Mouse (Mus musculus) G1E (cell line): ENCODE results near the gene Ccdc73. TPM values are rescaled to one million over a fixed set of nuclear protein-coding genes. Genes with fewer than 3 reads are reported as not detected.

ENCODE experiments used
- ATAC-seq: 2 replicates; pipeline ENCODE4 v1.8.0; 2016; ENCODE audit warnings: mild to moderate bottlenecking; ENCODE audit not compliant: insufficient number of reproducible peaks, poor library complexity, low FRiP score, severe bottlenecking; ENCODE audit errors: extremely low read depth
- DNase-seq: peaks from one replicate; pipeline ENCODE4 v3.0.0; 2012; ENCODE audit warnings: low spot score
- H3K27me3 ChIP-seq: 2 replicates; pipeline ENCODE4 v1.6.1; 2012; ENCODE audit warnings: mild to moderate bottlenecking, low read length, inconsistent platforms; ENCODE audit not compliant: insufficient read depth
- H3K36me3 ChIP-seq: replicated peaks from 2 replicates; pipeline ENCODE3; 2012; ENCODE audit warnings: mild to moderate bottlenecking, inconsistent platforms
- H3K4me1 ChIP-seq: 2 replicates; pipeline ENCODE4 v1.6.1; 2012; ENCODE audit warnings: low read depth, low read length, inconsistent platforms, mixed read lengths; ENCODE audit not compliant: insufficient read depth
- H3K4me3 ChIP-seq: 2 replicates; pipeline ENCODE4 v1.5.1; 2012; ENCODE audit warnings: low read depth, mild to moderate bottlenecking, inconsistent platforms, low read length, moderate library complexity, mixed read lengths
- H3K9me3 ChIP-seq: replicated peaks from 2 replicates; pipeline ENCODE4 v1.6.1; 2012; ENCODE audit warnings: inconsistent platforms
- CTCF ChIP-seq: IDR thresholded peaks from 2 replicates; pipeline ENCODE4 v1.5.1; 2012; ENCODE audit warnings: low read depth, low read length, inconsistent platforms, mixed read lengths
- GATA1 ChIP-seq: IDR thresholded peaks from 2 replicates; pipeline ENCODE4 v1.6.1; 2012; ENCODE audit warnings: borderline replicate concordance, low read length, inconsistent platforms, mixed read lengths
- GATA2 ChIP-seq: IDR thresholded peaks from 2 replicates; pipeline ENCODE4 v1.6.1; 2012; ENCODE audit warnings: low read depth, low read length, inconsistent platforms, borderline replicate concordance
- POLR2AphosphoS5 ChIP-seq: IDR thresholded peaks from 2 replicates; pipeline ENCODE4 v1.6.1; 2012; ENCODE audit warnings: low read depth, low read length, inconsistent platforms; ENCODE audit not compliant: insufficient replicate concordance
- TAL1 ChIP-seq: conservative IDR thresholded peaks from 2 replicates; pipeline ENCODE4 v1.6.1; 2012; ENCODE audit warnings: low read depth, low read length, inconsistent platforms, mixed read lengths
- polyA plus RNA-seq: library from polyadenylated mRNA; stranded (reverse); fragments of >175 nt; gene quantifications from 2 replicates; pipeline ENCODE4 v1.2.3, GENCODE M21; 2012
- total RNA-seq, 2 experiments: library from RNA; stranded (forward) in 1 of 2; stranded (reverse) in 1 of 2; fragments of 200-1000 nt in 1 of 2; fragments of >200 nt in 1 of 2; fragmentation: Nextera tagmentation in 1 of 2; gene quantifications; 2 replicates each; pipeline ENCODE4 v1.2.3; 2014 to 2017

Gene Ccdc73
- total and polyA plus RNA-seq, 3 experiments, result 0.66 to 34.6 TPM; not detected in 1

GRCm38 (mm10) chr2:104899975-104900374 lies 32.4 kb downstream of the Ccdc73 start:
- no peak for DNase-seq
- Histone ChIP-seq H3K27me3 (peaks cover 3% of the 10 kb centered on the region; the same call in 1 of the 2 replicates), H3K9me3 (no peaks in the 10 kb centered on the region), H3K36me3 (no peaks in the 10 kb centered on the region), H3K4me1 (no peaks in the 10 kb centered on the region), H3K4me3 (no peak overlapping the region)
- TF ChIP-seq POLR2AphosphoS5, result no peak
- no peak for TF ChIP-seq GATA1
- no peak for TF ChIP-seq TAL1
- no peak for TF ChIP-seq CTCF
- no peak for TF ChIP-seq GATA2
- ATAC-seq, result no peak

- Histone ChIP-seq H3K9me3 (no peaks in the 10 kb centered on the region), H3K36me3 (no peaks in the 10 kb centered on the region), H3K27me3 (peaks cover 5% of the 10 kb centered on the region; the same call in 1 of the 2 replicates), H3K4me3 (no peak overlapping the region), H3K4me1 (no peaks in the 10 kb centered on the region)
- TF ChIP-seq TAL1, result no peak
- no peak for TF ChIP-seq CTCF
- no peak for TF ChIP-seq GATA2
- TF ChIP-seq POLR2AphosphoS5, result no peak
- TF ChIP-seq GATA1, result no peak
- no peak for ATAC-seq
- no peak for DNase-seq
These were observed 48.1 kb downstream of the Ccdc73 start for GRCm38 (mm10) chr2:104915709-104916108.

GRCm38 (mm10) chr2:104964492-104964891 lies 96.9 kb downstream of the Ccdc73 start:
- no peak for TF ChIP-seq POLR2AphosphoS5
- no peak for TF ChIP-seq GATA2
- no peak for TF ChIP-seq TAL1
- TF ChIP-seq GATA1, result no peak
- no peak for TF ChIP-seq CTCF
- H3K4me1 ChIP-seq, result no peaks in the 10 kb centered on the region
- no peaks in the 10 kb centered on the region for H3K36me3 ChIP-seq
- no peak overlapping the region for H3K4me3 ChIP-seq
- DNase-seq (no peak), ATAC-seq (no peak)
- H3K9me3 ChIP-seq, result no peaks in the 10 kb centered on the region
- H3K27me3 ChIP-seq, result peaks cover 3% of the 10 kb centered on the region; the same call in 1 of the 2 replicates

GRCm38 (mm10) chr2:104981712-104982111 lies 114.1 kb downstream of the Ccdc73 start:
- H3K4me3 ChIP-seq, result no peak overlapping the region
- no peaks in the 10 kb centered on the region for H3K4me1 ChIP-seq
- H3K9me3 ChIP-seq, result no peaks in the 10 kb centered on the region
- peaks cover 8% of the 10 kb centered on the region for H3K27me3 ChIP-seq
- ATAC-seq (no peak), DNase-seq (no peak)
- TF ChIP-seq POLR2AphosphoS5, result no peak
- no peak for TF ChIP-seq GATA2
- no peak for TF ChIP-seq GATA1
- no peak for TF ChIP-seq CTCF
- TF ChIP-seq TAL1, result no peak
- H3K36me3 ChIP-seq, result no peaks in the 10 kb centered on the region

GRCm38 (mm10) chr2:104985796-104986195 lies 118.2 kb downstream of the Ccdc73 start:
- Histone ChIP-seq H3K4me1 (no peaks in the 10 kb centered on the region), H3K36me3 (no peaks in the 10 kb centered on the region), H3K27me3 (peaks cover 3% of the 10 kb centered on the region; the same call in 1 of the 2 replicates), H3K9me3 (no peaks in the 10 kb centered on the region), H3K4me3 (no peak overlapping the region)
- ATAC-seq (no peak), DNase-seq (no peak)
- no peak for TF ChIP-seq GATA2
- no peak for TF ChIP-seq TAL1
- TF ChIP-seq CTCF, result no peak
- no peak for TF ChIP-seq GATA1
- TF ChIP-seq POLR2AphosphoS5, result no peak

GRCm38 (mm10) chr2:104988974-104989373 lies 121.4 kb downstream of the Ccdc73 start:
- Histone ChIP-seq H3K4me3 (no peak overlapping the region), H3K27me3 (peaks cover 3% of the 10 kb centered on the region; the same call in 1 of the 2 replicates), H3K9me3 (no peaks in the 10 kb centered on the region), H3K4me1 (no peaks in the 10 kb centered on the region), H3K36me3 (peaks cover 13% of the 10 kb centered on the region)
- no peak for ATAC-seq
- TF ChIP-seq POLR2AphosphoS5, result no peak
- TF ChIP-seq GATA2, result no peak
- no peak for TF ChIP-seq GATA1
- no peak for TF ChIP-seq TAL1
- no peak for DNase-seq

GRCm38 (mm10) chr2:104994436-104994835 lies 126.8 kb downstream of the Ccdc73 start:
- Histone ChIP-seq H3K27me3 (no peaks in the 10 kb centered on the region), H3K36me3 (peaks cover 53% of the 10 kb centered on the region), H3K4me3 (no peak overlapping the region), H3K9me3 (no peaks in the 10 kb centered on the region), H3K4me1 (no peaks in the 10 kb centered on the region)
- DNase-seq, result no peak
- no peak for TF ChIP-seq CTCF
- no peak for TF ChIP-seq GATA1
- no peak for TF ChIP-seq TAL1
- TF ChIP-seq GATA2, result no peak
- no peak for ATAC-seq
